Mouse (Mus musculus) cerebellum, adult 18-20 months (tissue): ENCODE results near the gene Hist1h2af.
"Not testable (repeated sequence)": the region's sequence is repeated elsewhere in the genome, so short reads cannot be mapped to it uniquely, and the experiment has no call there.

ENCODE experiments used
- DNase-seq, 2 experiments: peaks; one replicate each; pipeline ENCODE4 v3.0.0; 2021

Hist1h2af gene

DNA sequence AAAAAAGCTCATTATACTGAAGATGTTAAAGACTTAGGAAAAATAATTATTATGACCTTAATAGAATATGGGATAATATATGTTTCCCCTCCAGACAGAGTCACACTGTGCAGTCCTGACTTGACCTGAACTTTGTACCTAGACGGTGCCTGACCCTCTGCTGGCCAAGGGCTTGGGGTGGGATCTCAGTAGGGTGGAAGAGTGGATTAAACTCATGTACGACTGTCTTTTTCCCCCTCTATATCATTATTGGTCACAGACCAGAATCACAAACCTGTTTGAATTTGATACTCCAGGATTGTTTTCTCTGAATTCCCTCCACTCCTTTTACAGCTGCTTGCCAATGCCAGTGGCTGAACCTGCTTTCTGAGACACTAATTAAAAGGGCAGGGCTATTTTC lies 27.0 kb downstream of the Hist1h2af start:
- DNase-seq = not testable (repeated sequence)

GRCm38 (mm10) chr13:23561531-23561882 lies 27.8 kb downstream of the Hist1h2af start:
- not testable (repeated sequence) for DNase-seq

- DNase-seq = peak; percentile 87 to 89
Measured at GRCm38 (mm10) chr13:23561883-23562659, 28.4 kb downstream of the Hist1h2af start, which contains the start of gene Hist1h3e. Gene Hist1h3e, minus strand, starts transcription at chr13:23562369.

GRCm38 (mm10) chr13:23562699-23563462 lies 29.2 kb downstream of the Hist1h2af start:
- peak in 1 of 2 experiments; percentile 44 for DNase-seq

DNA sequence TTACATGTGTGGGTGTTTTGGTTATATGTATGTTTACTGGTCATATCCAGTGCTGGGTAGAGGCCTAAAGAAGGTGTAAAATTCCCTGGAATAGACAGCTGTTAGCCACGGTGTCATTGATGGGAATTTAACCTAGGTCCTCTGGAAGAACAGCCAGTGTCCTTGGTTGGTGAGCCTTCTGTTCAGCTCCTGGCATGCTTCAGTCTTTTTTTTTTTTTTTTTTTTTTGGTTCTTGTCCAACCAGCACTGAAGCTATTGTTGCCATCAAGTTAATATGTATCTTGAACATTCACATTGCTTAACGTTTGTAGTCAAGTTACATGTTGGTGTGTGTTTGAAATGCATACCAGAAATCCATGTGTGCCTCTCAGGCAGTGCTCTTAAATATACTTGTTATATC lies 30.8 kb downstream of the Hist1h2af start:
- DNase-seq = no peak

DNA sequence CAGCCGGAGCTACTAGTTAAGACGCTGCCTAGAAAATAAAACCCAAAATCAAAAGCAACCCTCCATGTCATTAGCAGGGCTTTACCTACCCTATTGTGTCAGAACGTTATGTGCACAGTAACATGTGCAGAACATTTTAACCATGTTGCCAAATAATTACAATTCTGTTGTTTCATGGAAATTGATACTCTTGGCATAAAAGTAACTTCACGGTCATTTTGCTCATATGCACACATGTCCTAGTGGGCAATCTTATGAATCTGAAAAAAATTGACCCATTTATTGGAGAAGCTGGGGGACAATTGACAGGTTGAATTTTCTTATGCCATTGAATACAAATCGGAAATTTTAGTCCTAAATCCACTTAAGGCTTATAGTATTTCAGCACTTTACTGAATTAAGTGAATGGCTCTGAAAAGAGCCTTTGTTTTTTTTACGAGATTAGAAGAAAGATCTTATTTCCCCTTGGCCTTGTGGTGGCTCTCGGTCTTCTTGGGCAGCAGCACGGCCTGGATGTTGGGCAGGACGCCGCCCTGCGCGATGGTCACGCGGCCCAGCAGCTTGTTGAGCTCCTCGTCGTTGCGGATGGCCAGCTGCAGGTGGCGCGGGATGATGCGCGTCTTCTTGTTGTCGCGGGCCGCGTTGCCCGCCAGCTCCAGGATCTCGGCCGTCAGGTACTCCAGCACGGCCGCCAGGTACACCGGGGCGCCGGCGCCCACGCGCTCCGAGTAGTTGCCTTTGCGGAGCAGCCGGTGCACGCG lies 36.7 kb downstream of the Hist1h2af start:
- DNase-seq = not testable (repeated sequence)

GRCm38 (mm10) chr13:23571022-23571503 lies 37.4 kb downstream of the Hist1h2af start, which contains the start of the genes Hist1h2ae and Hist1h2bg:
Gene Hist1h2ae, minus strand, starts transcription at chr13:23571220.
Gene Hist1h2bg, plus strand, starts transcription at chr13:23571396.
- DNase-seq = peak in 1 of 2 experiments; percentile 57

DNA sequence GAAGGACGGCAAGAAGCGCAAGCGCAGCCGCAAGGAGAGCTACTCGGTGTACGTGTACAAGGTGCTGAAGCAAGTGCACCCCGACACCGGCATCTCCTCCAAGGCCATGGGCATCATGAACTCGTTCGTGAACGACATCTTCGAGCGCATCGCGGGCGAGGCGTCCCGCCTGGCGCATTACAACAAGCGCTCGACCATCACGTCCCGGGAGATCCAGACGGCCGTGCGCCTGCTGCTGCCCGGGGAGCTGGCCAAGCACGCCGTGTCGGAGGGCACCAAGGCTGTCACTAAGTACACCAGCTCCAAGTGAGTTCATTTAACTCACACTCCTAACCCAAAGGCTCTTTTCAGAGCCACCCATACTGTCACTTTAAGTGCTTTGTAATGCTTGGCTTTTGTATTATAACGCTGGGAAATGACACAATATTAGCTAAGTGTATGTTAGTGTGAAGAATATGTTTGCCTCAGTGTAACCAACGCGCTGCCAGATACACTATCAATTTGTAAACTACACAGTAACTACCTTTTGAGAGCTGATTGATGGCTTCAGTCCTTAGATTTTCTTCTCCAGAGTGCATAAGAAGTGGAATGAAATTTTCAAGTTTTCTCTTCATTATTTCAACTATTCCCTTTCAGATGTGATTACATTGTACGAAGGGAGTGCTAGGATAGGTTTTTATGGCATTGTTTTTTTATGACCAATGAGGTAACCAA lies 38.0 kb downstream of the Hist1h2af start:
- peak in 1 of 2 experiments; percentile 19 for DNase-seq

DNA sequence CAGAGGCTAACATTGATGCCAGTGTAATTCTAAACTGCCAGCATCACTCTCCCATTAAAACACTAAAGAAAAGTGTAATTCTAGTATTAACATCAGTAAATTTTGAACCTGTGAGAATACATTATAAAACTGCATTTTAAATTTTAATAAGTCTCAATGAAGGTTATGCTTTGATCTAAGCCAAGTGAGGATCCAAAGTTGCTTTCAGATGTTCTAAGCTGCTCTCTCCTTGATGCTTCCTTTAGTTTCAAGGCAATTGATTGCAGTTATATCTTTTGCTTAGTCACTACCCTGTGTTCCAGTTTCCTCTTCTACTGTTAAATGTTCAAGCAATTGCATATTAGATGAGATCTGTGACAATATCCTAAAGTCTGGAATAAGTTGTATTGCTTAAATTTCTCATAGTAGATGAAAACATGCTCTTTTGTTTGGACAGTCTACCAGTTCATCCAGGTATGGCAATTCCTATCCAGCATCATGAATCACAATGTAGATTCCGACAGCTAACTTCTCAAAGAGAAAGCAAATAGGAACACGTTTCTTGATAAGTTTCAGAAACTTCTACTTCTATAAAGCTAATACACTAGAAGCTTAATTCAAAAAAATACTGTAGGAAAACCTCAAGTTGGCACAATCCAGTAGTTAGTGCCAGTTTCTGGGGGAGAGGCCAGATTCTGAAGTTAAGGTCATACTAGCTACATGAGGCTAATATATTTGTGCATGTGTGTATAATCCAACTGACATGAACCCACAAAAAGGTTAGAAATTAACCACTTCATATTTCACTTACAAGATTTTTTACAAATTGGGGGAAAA lies 38.7 kb downstream of the Hist1h2af start:
- DNase-seq = no peak

- not testable (repeated sequence) for DNase-seq
Measured at GRCm38 (mm10) chr13:23573034-23573897, 39.6 kb downstream of the Hist1h2af start.

DNA sequence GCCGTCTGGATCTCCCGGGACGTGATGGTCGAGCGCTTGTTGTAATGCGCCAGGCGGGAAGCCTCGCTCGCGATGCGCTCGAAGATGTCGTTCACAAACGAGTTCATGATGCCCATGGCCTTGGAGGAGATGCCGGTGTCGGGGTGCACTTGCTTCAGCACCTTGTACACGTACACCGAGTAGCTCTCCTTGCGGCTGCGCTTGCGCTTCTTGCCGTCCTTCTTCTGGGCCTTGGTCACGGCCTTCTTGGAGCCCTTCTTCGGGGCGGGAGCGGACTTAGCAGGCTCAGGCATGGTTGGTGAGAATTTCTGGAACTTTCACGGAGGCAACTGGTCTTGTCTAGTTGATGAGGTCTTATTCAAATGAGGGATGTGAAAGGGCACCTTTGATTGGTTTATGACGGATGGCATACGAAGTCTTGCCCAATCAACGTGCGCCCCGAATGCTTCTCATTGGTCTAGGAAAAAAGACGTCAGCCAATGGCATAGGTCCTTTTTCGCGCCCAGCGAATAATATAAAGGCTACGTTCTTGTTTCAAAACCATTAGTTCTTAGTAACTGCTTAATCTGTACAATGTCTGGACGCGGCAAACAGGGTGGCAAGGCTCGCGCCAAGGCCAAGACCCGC lies 40.3 kb downstream of the Hist1h2af start, which contains the start of the genes Hist1h2bf and Hist1h2ad:
Gene Hist1h2bf (minus strand): TSS at position 299 of the 627 bp plus-strand sequence.
Gene Hist1h2ad (plus strand): TSS at position 484 of the 627 bp plus-strand sequence.
- peak; percentile 61 to 64 for DNase-seq

- DNase-seq = not testable (repeated sequence)
Measured at GRCm38 (mm10) chr13:23574546-23575170, 41.0 kb downstream of the Hist1h2af start.

GRCm38 (mm10) chr13:23575271-23575851 lies 41.7 kb downstream of the Hist1h2af start, which contains the start of gene Hist1h3d:
Gene Hist1h3d, plus strand, starts transcription at chr13:23575763.
- no peak for DNase-seq

DNA sequence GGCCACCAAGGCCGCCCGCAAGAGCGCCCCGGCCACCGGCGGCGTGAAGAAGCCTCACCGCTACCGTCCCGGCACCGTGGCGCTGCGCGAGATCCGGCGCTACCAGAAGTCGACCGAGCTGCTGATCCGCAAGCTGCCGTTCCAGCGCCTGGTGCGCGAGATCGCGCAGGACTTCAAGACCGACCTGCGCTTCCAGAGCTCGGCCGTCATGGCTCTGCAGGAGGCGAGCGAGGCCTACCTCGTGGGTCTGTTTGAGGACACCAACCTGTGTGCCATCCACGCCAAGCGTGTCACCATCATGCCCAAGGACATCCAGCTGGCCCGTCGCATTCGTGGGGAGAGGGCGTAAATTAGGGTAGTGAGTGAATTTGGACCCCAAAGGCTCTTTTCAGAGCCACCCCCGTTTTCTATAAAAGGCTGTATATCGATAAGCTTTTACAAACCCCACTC lies 42.2 kb downstream of the Hist1h2af start:
- not testable (repeated sequence) for DNase-seq

GRCm38 (mm10) chr13:23576351-23576881 lies 42.7 kb downstream of the Hist1h2af start:
- DNase-seq = no peak

GRCm38 (mm10) chr13:23576906-23577639 lies 43.4 kb downstream of the Hist1h2af start:
- DNase-seq = no peak

DNA sequence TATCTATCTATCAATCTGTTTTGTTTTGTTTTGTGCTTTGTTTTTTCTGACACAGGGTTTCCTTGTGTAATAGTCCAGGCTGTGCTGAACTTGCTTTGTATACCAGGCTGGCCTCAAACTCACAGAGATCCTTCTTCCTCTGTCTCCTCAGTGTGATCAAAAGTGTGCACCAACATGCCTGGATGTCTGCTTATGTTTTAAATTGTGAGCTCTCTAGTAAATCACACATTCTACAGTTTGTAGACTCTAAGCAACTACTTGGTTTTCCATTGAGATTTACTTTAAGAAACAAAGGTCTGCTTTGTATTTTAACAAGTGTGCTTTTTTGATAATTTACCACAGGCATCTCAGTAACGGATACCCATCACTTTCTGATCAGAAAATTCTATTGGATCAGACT lies 44.1 kb downstream of the Hist1h2af start:
- DNase-seq = no peak
